Mouse (Mus musculus): Measurements from ENCODE around the gene Cdk5r2. TPM values are rescaled to one million over a fixed set of nuclear protein-coding genes. Genes with fewer than 3 reads are reported as not detected.
A peak's percentile ranks its signal among the peaks of the same experiment; 100 is the strongest.

Cdk5r2 gene
- polyA plus RNA-seq (2014; fragmentation: Nextera tagmentation; extraction: Ambion mirVana) = 0.60 and 0.79 TPM in 2 replicates

GRCm38 (mm10) chr1:74854306-74855056 is at the start of gene Cdk5r2:
Gene Cdk5r2, plus strand, starts transcription at chr1:74854934.
- H3K27me3 ChIP-seq (replicated peaks; ENCODE audit: control insufficient read depth, insufficient read depth, low read length) = peaks cover 97% of the 10 kb centered on the region
- DNase-seq (ENCODE audit: low spot score) = peak; percentile 96

GRCm38 (mm10) chr1:74805340-74805835 is 49.3 kb upstream of the Cdk5r2 start:
- ATAC-seq (ENCODE audit: low read depth) (peak; percentile 3; the same call in 1 of the 2 replicates), DNase-seq (ENCODE audit: low spot score) (peak; percentile 63)
- 14% methylated on average over 4 of the region's 4 CpGs for WGBS
- peaks cover 40% of the 10 kb centered on the region for H3K4me1 ChIP-seq (ENCODE audit: control insufficient read depth, insufficient read depth, low read length)
- H3K36me3 ChIP-seq (ENCODE audit: control insufficient read depth, insufficient read depth, low read length) = no peaks in the 10 kb centered on the region
- peaks cover 80% of the 10 kb centered on the region for H3K27me3 ChIP-seq (replicated peaks; ENCODE audit: control insufficient read depth, insufficient read depth, low read length)
- H3K27ac ChIP-seq (replicated peaks; ENCODE audit: low read depth, low read length) = no peak overlapping the region
- no peak overlapping the region for H3K4me2 ChIP-seq (ENCODE audit: low read depth, low read length)
- no peaks in the 10 kb centered on the region for H3K9me3 ChIP-seq (ENCODE audit: control insufficient read depth, low read length)
- no peak overlapping the region for H3K9ac ChIP-seq (ENCODE audit: low read depth, low read length)
- H3K4me3 ChIP-seq (ENCODE audit: low read depth, low read length) = no peak overlapping the region

More at GRCm38 (mm10) chr1:74854306-74855056, at the start of gene Cdk5r2:
- peak within 1 kb of the TSS; percentile 61 for H3K9ac ChIP-seq (ENCODE audit: low read depth, low read length)
- peak within 1 kb of the TSS; percentile 99 for H3K4me2 ChIP-seq (ENCODE audit: low read depth, low read length)
- peak within 1 kb of the TSS; percentile 71 for H3K4me3 ChIP-seq (ENCODE audit: low read depth, low read length)
- WGBS = 2% methylated on average over 20 of the region's 39 CpGs
- H3K9me3 ChIP-seq (ENCODE audit: control insufficient read depth, low read length) = no peaks in the 10 kb centered on the region
- H3K36me3 ChIP-seq (ENCODE audit: control insufficient read depth, insufficient read depth, low read length) = no peaks in the 10 kb centered on the region
- H3K27ac ChIP-seq (replicated peaks; ENCODE audit: low read depth, low read length) = no peak within 1 kb of the TSS
- peak; percentile 95 for ATAC-seq (ENCODE audit: low read depth)
- 0 out of 2 replicates have a peak, but pooled peaks cover 8% of the 10 kb centered on the region for H3K4me1 ChIP-seq (ENCODE audit: control insufficient read depth, insufficient read depth, low read length)

GRCm38 (mm10) chr1:74805843-74806242 is 48.9 kb upstream of the Cdk5r2 start:
- Histone ChIP-seq H3K4me1 (ENCODE audit: control insufficient read depth, insufficient read depth, low read length) (peaks cover 36% of the 10 kb centered on the region), H3K4me3 (ENCODE audit: low read depth, low read length) (no peak overlapping the region)

GRCm38 (mm10) chr1:74806360-74807311 is 48.1 kb upstream of the Cdk5r2 start:
- H3K4me3 ChIP-seq (ENCODE audit: low read depth, low read length) = peak overlapping the region; percentile 27
- no peaks in the 10 kb centered on the region for H3K9me3 ChIP-seq (ENCODE audit: control insufficient read depth, low read length)
- WGBS = 2% methylated on average over 34 of the region's 38 CpGs
- 0 out of 2 replicates have a peak overlapping the region, but pooled peaks have one; percentile 21 for H3K9ac ChIP-seq (ENCODE audit: low read depth, low read length)
- H3K27ac ChIP-seq (replicated peaks; ENCODE audit: low read depth, low read length) = peak overlapping the region; percentile 49; the same call in 1 of the 2 replicates
- ATAC-seq (ENCODE audit: low read depth) (0 out of 2 replicates have a peak, but pooled peaks have one; percentile 10), DNase-seq (ENCODE audit: low spot score) (peak; percentile 85)
- H3K4me2 ChIP-seq (ENCODE audit: low read depth, low read length) = peak overlapping the region; percentile 53
- no peaks in the 10 kb centered on the region for H3K36me3 ChIP-seq (ENCODE audit: control insufficient read depth, insufficient read depth, low read length)
- H3K4me1 ChIP-seq (ENCODE audit: control insufficient read depth, insufficient read depth, low read length) = peaks cover 35% of the 10 kb centered on the region
- peaks cover 69% of the 10 kb centered on the region for H3K27me3 ChIP-seq (replicated peaks; ENCODE audit: control insufficient read depth, insufficient read depth, low read length)

More at GRCm38 (mm10) chr1:74805843-74806242, 48.9 kb upstream of the Cdk5r2 start:
- peak overlapping the region; percentile 53 for H3K4me2 ChIP-seq (ENCODE audit: low read depth, low read length)
- H3K27me3 ChIP-seq (replicated peaks; ENCODE audit: control insufficient read depth, insufficient read depth, low read length) = peaks cover 75% of the 10 kb centered on the region
- no peaks in the 10 kb centered on the region for H3K36me3 ChIP-seq (ENCODE audit: control insufficient read depth, insufficient read depth, low read length)
- no peak overlapping the region for H3K9ac ChIP-seq (ENCODE audit: low read depth, low read length)
- no peak overlapping the region for H3K27ac ChIP-seq (replicated peaks; ENCODE audit: low read depth, low read length)
- DNase-seq (ENCODE audit: low spot score) (no peak), ATAC-seq (ENCODE audit: low read depth) (no peak)
- no peaks in the 10 kb centered on the region for H3K9me3 ChIP-seq (ENCODE audit: control insufficient read depth, low read length)
- 17% methylated on average over 5 of the region's 5 CpGs for WGBS

- peak; percentile 5 for ATAC-seq (ENCODE audit: low read depth)
Measured at GRCm38 (mm10) chr1:74807551-74808071, 47.1 kb upstream of the Cdk5r2 start.

GRCm38 (mm10) chr1:74808078-74808477 is 46.7 kb upstream of the Cdk5r2 start:
- Histone ChIP-seq H3K27me3 (replicated peaks; ENCODE audit: control insufficient read depth, insufficient read depth, low read length) (peaks cover 55% of the 10 kb centered on the region), H3K27ac (replicated peaks; ENCODE audit: low read depth, low read length) (peak overlapping the region; percentile 49; the same call in 1 of the 2 replicates), H3K9me3 (ENCODE audit: control insufficient read depth, low read length) (no peaks in the 10 kb centered on the region), H3K4me3 (ENCODE audit: low read depth, low read length) (peak overlapping the region; percentile 22), H3K9ac (ENCODE audit: low read depth, low read length) (no peak overlapping the region), H3K4me1 (ENCODE audit: control insufficient read depth, insufficient read depth, low read length) (peaks cover 29% of the 10 kb centered on the region), H3K4me2 (ENCODE audit: low read depth, low read length) (peak overlapping the region; percentile 53), H3K36me3 (ENCODE audit: control insufficient read depth, insufficient read depth, low read length) (no peaks in the 10 kb centered on the region)
- WGBS = 0% methylated on average over 14 of the region's 16 CpGs
- peak; percentile 85 for ATAC-seq (ENCODE audit: low read depth)
- DNase-seq (ENCODE audit: low spot score) = peak; percentile 95

More at GRCm38 (mm10) chr1:74807551-74808071, 47.1 kb upstream of the Cdk5r2 start:
- H3K4me1 ChIP-seq (ENCODE audit: control insufficient read depth, insufficient read depth, low read length) = peaks cover 34% of the 10 kb centered on the region
- 9% methylated on average over 18 of the region's 23 CpGs for WGBS
- H3K4me2 ChIP-seq (ENCODE audit: low read depth, low read length) = peak overlapping the region; percentile 53
- peaks cover 59% of the 10 kb centered on the region for H3K27me3 ChIP-seq (replicated peaks; ENCODE audit: control insufficient read depth, insufficient read depth, low read length)
- H3K4me3 ChIP-seq (ENCODE audit: low read depth, low read length) = peak overlapping the region; percentile 22
- peak overlapping the region; percentile 49 for H3K27ac ChIP-seq (replicated peaks; ENCODE audit: low read depth, low read length)
- DNase-seq (ENCODE audit: low spot score) = peak; percentile 31
- H3K9me3 ChIP-seq (ENCODE audit: control insufficient read depth, low read length) = no peaks in the 10 kb centered on the region
- no peak overlapping the region for H3K9ac ChIP-seq (ENCODE audit: low read depth, low read length)
- H3K36me3 ChIP-seq (ENCODE audit: control insufficient read depth, insufficient read depth, low read length) = no peaks in the 10 kb centered on the region

GRCm38 (mm10) chr1:74809007-74809406 is 45.7 kb upstream of the Cdk5r2 start:
- no peak overlapping the region for H3K27ac ChIP-seq (replicated peaks; ENCODE audit: low read depth, low read length)
- peak; percentile 72 for DNase-seq (ENCODE audit: low spot score)
- H3K9me3 ChIP-seq (ENCODE audit: control insufficient read depth, low read length) = no peaks in the 10 kb centered on the region
- H3K4me1 ChIP-seq (ENCODE audit: control insufficient read depth, insufficient read depth, low read length) = peaks cover 23% of the 10 kb centered on the region
- H3K4me2 ChIP-seq (ENCODE audit: low read depth, low read length) = no peak overlapping the region
- 56% methylated on average over 10 of the region's 10 CpGs for WGBS
- ATAC-seq (ENCODE audit: low read depth) = no peak
- no peak overlapping the region for H3K4me3 ChIP-seq (ENCODE audit: low read depth, low read length)
- H3K36me3 ChIP-seq (ENCODE audit: control insufficient read depth, insufficient read depth, low read length) = no peaks in the 10 kb centered on the region
- H3K9ac ChIP-seq (ENCODE audit: low read depth, low read length) = no peak overlapping the region
- H3K27me3 ChIP-seq (replicated peaks; ENCODE audit: control insufficient read depth, insufficient read depth, low read length) = peaks cover 46% of the 10 kb centered on the region
